Mouse (Mus musculus) gastrocnemius, adult 2 months (tissue): Measurements from ENCODE around the gene Gtf2f2. TPM values are rescaled to one million over a fixed set of nuclear protein-coding genes. Genes with fewer than 3 reads are reported as not detected.

Experiments used
- DNase-seq: peaks from one replicate; pipeline ENCODE4 v3.0.0; 2022
- H3K27ac ChIP-seq: fragments of 200-600 bp; 2 replicates; pipeline ENCODE4 v1.8.1; 2022; ENCODE audit warnings: mild to moderate bottlenecking
- H3K4me3 ChIP-seq: fragments of 200-600 bp; 2 replicates; pipeline ENCODE4 v1.8.1; 2022; ENCODE audit warnings: mild to moderate bottlenecking, moderate library complexity
- CTCF ChIP-seq: fragments of 200-600 bp; IDR thresholded peaks from 2 replicates; pipeline ENCODE4 v1.8.1; 2022; ENCODE audit warnings: antibody characterized with exemption, mild to moderate bottlenecking, moderate library complexity
- intact Hi-C: fragments of 180-260 bp; cut with DNase I; formaldehyde crosslinking; loops from one replicate; pipeline ENCODE4 v1.15.1; 2025
- total RNA-seq, 2 experiments: library from RNA; stranded (reverse); gene quantifications; 2 replicates each; pipeline ENCODE4 v1.2.3; 2021

The Gtf2f2 gene
- total RNA-seq, 2 experiments from 2014 or later: 11.2 to 14.8 TPM

GRCm38 (mm10) chr14:76020927-76021719, 10.5 kb upstream of the Gtf2f2 start:
- no peak overlapping the region for H3K27ac ChIP-seq
- H3K4me3 ChIP-seq: no peak overlapping the region
- TF ChIP-seq CTCF: no peak
- DNase-seq: no peak
- intact Hi-C loops: no loop called here

GRCm38 (mm10) chr14:76020259-76020785, 9.7 kb upstream of the Gtf2f2 start:
- DNase-seq: no peak
- intact Hi-C loops: no loop called here
- no peak for TF ChIP-seq CTCF
- no peak overlapping the region for H3K4me3 ChIP-seq
- no peak overlapping the region for H3K27ac ChIP-seq

GRCm38 (mm10) chr14:76017785-76018490, 7.3 kb upstream of the Gtf2f2 start:
- no peak overlapping the region for H3K4me3 ChIP-seq
- no peak for DNase-seq
- no peak for TF ChIP-seq CTCF
- H3K27ac ChIP-seq: no peak overlapping the region
- intact Hi-C loops: no loop called here

- no peak for DNase-seq
- no peak overlapping the region for H3K4me3 ChIP-seq
- no peak for TF ChIP-seq CTCF
- H3K27ac ChIP-seq: no peak overlapping the region
- intact Hi-C loops: no loop called here
These were observed 3.7 kb upstream of the Gtf2f2 start for GRCm38 (mm10) chr14:76014331-76014730.

GRCm38 (mm10) chr14:76011062-76011457, 395 bp upstream of the Gtf2f2 start:
- intact Hi-C loops: no loop called here
- no peak for DNase-seq
- peak overlapping the region; percentile 84 for H3K4me3 ChIP-seq
- no peak for TF ChIP-seq CTCF
- peak overlapping the region; percentile 91 for H3K27ac ChIP-seq

GRCm38 (mm10) chr14:76009185-76009584, 1.5 kb downstream of the Gtf2f2 start:
- TF ChIP-seq CTCF: no peak
- intact Hi-C loops: no loop called here
- Histone ChIP-seq H3K27ac (no peak overlapping the region), H3K4me3 (peak overlapping the region; percentile 84)
- DNase-seq: no peak

- Histone ChIP-seq H3K27ac (no peak overlapping the region), H3K4me3 (no peak overlapping the region)
- no peak for TF ChIP-seq CTCF
- intact Hi-C loops: no loop called here
- no peak for DNase-seq
These were observed 2.5 kb downstream of the Gtf2f2 start for GRCm38 (mm10) chr14:76008174-76008573.

GRCm38 (mm10) chr14:76005011-76005410, 5.7 kb downstream of the Gtf2f2 start:
- intact Hi-C loops: no loop called here
- TF ChIP-seq CTCF: no peak
- no peak for DNase-seq

GRCm38 (mm10) chr14:76001781-76002180, 8.9 kb downstream of the Gtf2f2 start:
- no peak overlapping the region for H3K4me3 ChIP-seq
- TF ChIP-seq CTCF: no peak
- intact Hi-C loops: no loop called here
- no peak for DNase-seq
- H3K27ac ChIP-seq: no peak overlapping the region

More at GRCm38 (mm10) chr14:76005011-76005410, 5.7 kb downstream of the Gtf2f2 start:
- Histone ChIP-seq H3K27ac (no peak overlapping the region), H3K4me3 (no peak overlapping the region)

- no peak overlapping the region for H3K27ac ChIP-seq
- H3K4me3 ChIP-seq: no peak overlapping the region
- DNase-seq: no peak
- TF ChIP-seq CTCF: no peak
- intact Hi-C loops: no loop called here
These were observed 12.6 kb downstream of the Gtf2f2 start for GRCm38 (mm10) chr14:75998082-75998481.

GRCm38 (mm10) chr14:75992371-75992770, 18.3 kb downstream of the Gtf2f2 start:
- Histone ChIP-seq H3K27ac (no peak overlapping the region), H3K4me3 (no peak overlapping the region)
- no peak for TF ChIP-seq CTCF
- no peak for DNase-seq
- intact Hi-C loops: no loop called here

GRCm38 (mm10) chr14:75990936-75991335, 19.7 kb downstream of the Gtf2f2 start:
- no peak for TF ChIP-seq CTCF
- H3K27ac ChIP-seq: no peak overlapping the region
- no peak for DNase-seq
- H3K4me3 ChIP-seq: no peak overlapping the region
- intact Hi-C loops: no loop called here

GRCm38 (mm10) chr14:75989168-75989567, 21.5 kb downstream of the Gtf2f2 start:
- H3K4me3 ChIP-seq: no peak overlapping the region

More at GRCm38 (mm10) chr14:75989168-75989567, 21.5 kb downstream of the Gtf2f2 start:
- H3K27ac ChIP-seq: no peak overlapping the region
- no peak for DNase-seq
- no peak for TF ChIP-seq CTCF
- intact Hi-C loops: no loop called here
